Mouse (Mus musculus) liver, embryonic 14.5 days (tissue): ENCODE data around the gene Ifitm5. TPM values are rescaled to one million over a fixed set of nuclear protein-coding genes. Genes with fewer than 3 reads are reported as not detected.
A peak's percentile ranks its signal among the peaks of the same experiment; 100 is the strongest.

Source experiments
- ATAC-seq: fragments of 200-750 bp; cut with Nextera tagmentation; 2 replicates; pipeline ENCODE4 v1.8.0; 2017; ENCODE audit warnings: moderate number of reproducible peaks, mild to moderate bottlenecking, moderate library complexity; ENCODE audit not compliant: insufficient read depth
- DNase-seq, 3 experiments: peaks; one replicate each; pipeline ENCODE4 v3.0.0-alpha.2; 2012 to 2013; ENCODE audit warnings: low read depth in 3 of 3, low spot score in 3 of 3
- H3K27ac ChIP-seq: fragments of 300-500 bp; sonication (generic); 2 replicates; pipeline ENCODE4 v1.5.1; 2014; ENCODE audit warnings: moderate library complexity, mild to moderate bottlenecking, control low read depth, inconsistent platforms
- H3K27me3 ChIP-seq: fragments of 300-500 bp; sonication (generic); 2 replicates; pipeline ENCODE4 v1.6.1; 2014; ENCODE audit warnings: mild to moderate bottlenecking, low read length, moderate library complexity; ENCODE audit not compliant: control insufficient read depth, insufficient read depth
- H3K36me3 ChIP-seq: fragments of 300-500 bp; sonication (generic); replicated peaks from 2 replicates; pipeline ENCODE4 v1.6.1; 2014; ENCODE audit warnings: low read depth; ENCODE audit not compliant: control insufficient read depth, insufficient read depth
- H3K4me1 ChIP-seq, 2 experiments: fragments of 200-500 bp in 1 of 2; fragments of 300-500 bp in 1 of 2; sonication (generic) in 1 of 2; replicated peaks; 2 replicates each; pipeline ENCODE4 v1.6.1; 2012 to 2014; ENCODE audit warnings: antibody characterized with exemption in 1 of 2, inconsistent platforms in 1 of 2, low read length in 1 of 2; ENCODE audit not compliant: control insufficient read depth in 2 of 2, insufficient read depth in 2 of 2
- H3K4me2 ChIP-seq: fragments of 300-500 bp; sonication (generic); 2 replicates; pipeline ENCODE4 v1.6.1; 2014; ENCODE audit warnings: low read depth, mild to moderate bottlenecking, control low read depth, moderate library complexity
- H3K4me3 ChIP-seq, 2 experiments: fragments of 200-500 bp in 1 of 2; fragments of 300-500 bp in 1 of 2; sonication (generic) in 1 of 2; 2 replicates each; pipeline ENCODE4 v1.5.1; 2012 to 2014; ENCODE audit warnings: low read depth in 2 of 2, low read length in 2 of 2, mild to moderate bottlenecking in 2 of 2, control low read depth in 1 of 2, inconsistent platforms in 1 of 2, moderate library complexity in 1 of 2; ENCODE audit not compliant: insufficient read depth in 1 of 2
- H3K9ac ChIP-seq: fragments of 300-500 bp; sonication (generic); replicated peaks from 2 replicates; pipeline ENCODE4 v1.6.1; 2014; ENCODE audit warnings: mild to moderate bottlenecking, control low read depth, moderate library complexity
- H3K9me3 ChIP-seq: fragments of 300-500 bp; sonication (generic); 2 replicates; pipeline ENCODE4 v1.6.1; 2016; ENCODE audit warnings: low read length, mixed read lengths; ENCODE audit not compliant: control insufficient read depth
- CTCF ChIP-seq: IDR thresholded peaks from 2 replicates; pipeline ENCODE4 v1.5.1; 2016; ENCODE audit warnings: antibody characterized with exemption, low read depth, control low read depth
- EP300 ChIP-seq: IDR thresholded peaks from 2 replicates; pipeline ENCODE4 v1.6.1; 2016; ENCODE audit warnings: antibody characterized with exemption, low read depth
- WGBS: fragments of 180-500 bp; shearing (Covaris S2); extraction: QIAGEN DNeasy Blood & Tissue Kit; methylation state at CpG from one replicate; pipeline ENCODE4 v1.1.7; 2014; ENCODE audit not compliant: insufficient replicate concordance; 5-methylcytosine and 5-hydroxymethylcytosine counted together
- polyA plus RNA-seq, 2 experiments: library from polyadenylated mRNA; depleted of rRNA in 1 of 2; stranded (reverse) in 1 of 2; unstranded in 1 of 2; fragments of >200 nt; fragmentation: Nextera tagmentation in 1 of 2; extraction: Ambion mirVana in 1 of 2; gene quantifications; 2 replicates each; pipeline versions ENCODE4 v1.2.1 to v1.2.3; 2012 to 2014

The Ifitm5 gene
- polyA plus RNA-seq, 2 experiments = 0.30 to 0.33 TPM

- H3K27me3 ChIP-seq = no peaks in the 10 kb centered on the region
- H3K4me1 ChIP-seq = peaks cover 0 to 9% of the 10 kb centered on the region in 2 experiments; a peak in 2 of 4 replicates
- H3K9me3 ChIP-seq = no peaks in the 10 kb centered on the region
- ATAC-seq (peak; percentile 41; the same call in 1 of the 2 replicates), DNase-seq (no peak)
- WGBS = 21% methylated on average over 5 of the region's 5 CpGs
- no peak overlapping the region for H3K27ac ChIP-seq
- no peaks in the 10 kb centered on the region for H3K36me3 ChIP-seq
- TF ChIP-seq CTCF (no peak), EP300 (no peak)
- no peak overlapping the region for H3K4me3 ChIP-seq
- no peak overlapping the region for H3K4me2 ChIP-seq
- no peak overlapping the region for H3K9ac ChIP-seq
These were observed 40.5 kb upstream of the Ifitm5 start for GRCm38 (mm10) chr7:140990622-140991021.

- Histone ChIP-seq H3K9ac (no peak overlapping the region), H3K36me3 (no peaks in the 10 kb centered on the region), H3K27ac (no peak overlapping the region), H3K27me3 (no peaks in the 10 kb centered on the region), H3K4me3 (no peak overlapping the region), H3K4me1 (peaks cover 0 to 9% of the 10 kb centered on the region in 2 experiments; a peak in 2 of 4 replicates), H3K9me3 (no peaks in the 10 kb centered on the region), H3K4me2 (no peak overlapping the region)
- DNase-seq (no peak), ATAC-seq (no peak)
- 20% methylated on average over 6 of the region's 6 CpGs for WGBS
- TF ChIP-seq EP300 (no peak), CTCF (no peak)
These were observed 40.1 kb upstream of the Ifitm5 start for GRCm38 (mm10) chr7:140990185-140990584.

GRCm38 (mm10) chr7:140989022-140989421 is 38.9 kb upstream of the Ifitm5 start:
- Histone ChIP-seq H3K4me1 (peaks cover 0 to 9% of the 10 kb centered on the region in 2 experiments; a peak in 2 of 4 replicates), H3K36me3 (no peaks in the 10 kb centered on the region), H3K27ac (no peak overlapping the region), H3K9ac (no peak overlapping the region), H3K27me3 (no peaks in the 10 kb centered on the region), H3K4me3 (no peak overlapping the region), H3K4me2 (no peak overlapping the region), H3K9me3 (no peaks in the 10 kb centered on the region)
- DNase-seq (no peak), ATAC-seq (no peak)
- TF ChIP-seq EP300 = no peak
- TF ChIP-seq CTCF = no peak
- WGBS = 49% methylated on average over 4 of the region's 4 CpGs

GRCm38 (mm10) chr7:140987182-140988138 is 37.4 kb upstream of the Ifitm5 start:
- no peak for ATAC-seq
- Histone ChIP-seq H3K9ac (no peak overlapping the region), H3K9me3 (no peaks in the 10 kb centered on the region), H3K4me3 (no peak overlapping the region), H3K27me3 (no peaks in the 10 kb centered on the region), H3K27ac (no peak overlapping the region), H3K4me2 (no peak overlapping the region), H3K4me1 (peaks cover 0 to 9% of the 10 kb centered on the region in 2 experiments; a peak in 2 of 4 replicates), H3K36me3 (no peaks in the 10 kb centered on the region)
- WGBS = 51% methylated on average over 17 of the region's 17 CpGs
- TF ChIP-seq CTCF = no peak
- TF ChIP-seq EP300 = no peak
- DNase-seq = no peak

GRCm38 (mm10) chr7:140982971-140983370 is 32.9 kb upstream of the Ifitm5 start:
- H3K4me1 ChIP-seq = peaks cover 0 to 7% of the 10 kb centered on the region in 2 experiments; a peak in 2 of 4 replicates
- WGBS = 48% methylated on average over 7 of the region's 7 CpGs
- H3K9ac ChIP-seq = no peak overlapping the region
- no peak overlapping the region for H3K27ac ChIP-seq
- TF ChIP-seq CTCF (no peak), EP300 (no peak)
- H3K36me3 ChIP-seq = no peaks in the 10 kb centered on the region
- no peak overlapping the region for H3K4me2 ChIP-seq
- no peak for ATAC-seq
- no peak for DNase-seq
- H3K27me3 ChIP-seq = no peaks in the 10 kb centered on the region
- H3K4me3 ChIP-seq = no peak overlapping the region
- H3K9me3 ChIP-seq = no peaks in the 10 kb centered on the region
